Mouse (Mus musculus) brain, embryonic 14.5 days (tissue): ENCODE results near the gene Tnfrsf25.

ENCODE experiments used
- CTCF ChIP-seq: fragments of 200-500 bp; IDR thresholded peaks from 2 replicates; pipeline ENCODE4 v1.5.1; 2012; ENCODE audit warnings: inconsistent platforms, mild to moderate bottlenecking, moderate library complexity, borderline replicate concordance; ENCODE audit not compliant: insufficient read depth, insufficient read length; ENCODE audit errors: extremely low read depth
- POLR2A ChIP-seq: fragments of 200-500 bp; IDR thresholded peaks from 2 replicates; pipeline ENCODE4 v1.6.1; 2012; ENCODE audit warnings: mild to moderate bottlenecking, inconsistent platforms, borderline replicate concordance; ENCODE audit not compliant: poor library complexity, insufficient read depth, insufficient read length, severe bottlenecking; ENCODE audit errors: extremely low read depth

DNA sequence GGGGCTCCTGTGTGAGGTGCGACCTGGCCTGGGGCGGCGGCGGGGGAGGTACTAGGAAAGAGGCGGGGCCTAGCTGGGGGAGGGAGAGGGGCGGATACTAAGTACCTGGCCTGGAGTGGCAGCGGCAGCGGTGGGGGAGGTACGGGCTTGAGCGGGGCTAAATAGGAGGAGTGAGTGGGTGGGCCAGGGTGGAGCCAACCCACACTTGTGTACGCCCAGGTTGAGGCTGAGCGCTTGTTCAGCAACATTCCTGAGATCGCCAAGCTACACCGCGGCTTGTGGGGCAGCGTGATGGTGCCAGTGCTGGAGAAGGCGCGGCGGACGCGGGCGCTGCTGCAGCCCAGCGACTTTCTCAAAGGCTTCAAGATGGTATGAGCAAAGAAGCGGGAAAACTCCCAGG lies 8.2 kb upstream of the Tnfrsf25 start:
- TF ChIP-seq CTCF: no peak
- no peak for TF ChIP-seq POLR2A
